Mouse (Mus musculus) mouse trophoblast stem cell (cell line): ENCODE data around the gene Tbck.

Source experiments
- in situ Hi-C, 2 experiments: fragments of 300-500 bp; cut with MseI, MboI; formaldehyde crosslinking; loops; 2 replicates in 1 of 2; 3 replicates in 1 of 2; pipeline ENCODE4 v1.15.1; 2025

The Tbck gene

DNA sequence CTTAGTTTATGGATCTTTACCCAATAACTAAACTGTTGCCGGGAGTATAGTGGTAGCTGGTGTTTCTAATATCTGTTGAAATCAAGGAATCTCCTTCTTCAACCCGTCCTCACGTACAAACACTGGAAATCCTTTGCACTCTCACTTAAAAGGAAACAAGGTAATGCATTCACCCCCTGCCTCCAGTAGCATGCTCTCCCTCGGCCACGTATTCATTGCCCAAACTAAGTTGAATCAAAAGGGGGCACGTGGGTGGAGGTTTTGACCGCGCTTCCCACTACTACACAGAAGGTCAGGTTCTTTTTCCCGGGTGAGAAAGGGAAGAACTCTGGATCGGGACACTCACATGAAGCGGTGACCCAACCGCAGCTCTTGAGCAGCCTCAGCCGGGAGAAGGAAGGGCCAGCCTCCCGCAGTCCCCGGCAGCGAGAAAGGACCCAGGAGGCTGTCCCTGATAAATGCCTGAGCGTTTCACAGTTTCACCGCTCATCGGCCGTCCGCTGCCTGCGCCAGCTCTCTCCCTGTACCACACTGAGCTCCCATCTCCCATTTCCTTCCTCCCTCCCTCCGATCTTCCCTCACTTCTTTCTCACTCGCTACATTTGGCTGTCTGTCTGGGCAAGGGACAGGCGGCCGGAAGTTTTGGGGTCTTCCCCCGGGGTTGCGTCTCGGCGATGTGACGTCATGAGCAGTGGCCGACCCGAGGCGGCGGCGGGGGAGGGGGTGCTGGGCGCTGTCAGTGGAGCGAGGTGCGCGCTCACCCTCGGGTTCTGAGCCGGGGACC lies at the start of gene Tbck:
Tbck (plus strand) TSS at position 698 of the 784 bp plus-strand sequence.
- in situ Hi-C loops: no loop called here

- in situ Hi-C loops: no loop called here
Observed at GRCm38 (mm10) chr3:132637080-132637479, 46.9 kb upstream of the Tbck start.

DNA sequence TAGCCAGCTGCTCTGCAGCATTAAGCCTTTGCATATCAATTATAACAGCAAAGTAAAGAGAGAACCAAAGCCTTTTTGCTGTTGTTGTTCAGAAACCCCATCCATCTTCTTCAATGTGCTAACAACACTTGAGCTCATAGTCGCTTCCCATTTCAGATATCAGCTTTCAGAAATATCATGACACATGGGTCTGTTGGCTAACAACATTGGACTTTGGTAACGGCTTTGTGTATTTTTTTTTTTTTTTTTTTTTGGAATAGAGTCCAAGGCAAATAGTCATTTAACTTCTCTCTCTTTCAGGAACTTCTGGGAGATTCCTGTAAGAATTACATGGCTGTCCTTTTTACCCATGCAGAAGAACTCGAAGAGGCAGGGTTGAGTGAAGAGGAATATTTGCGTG lies 39.9 kb upstream of the Tbck start:
- in situ Hi-C loops: no loop called here

DNA sequence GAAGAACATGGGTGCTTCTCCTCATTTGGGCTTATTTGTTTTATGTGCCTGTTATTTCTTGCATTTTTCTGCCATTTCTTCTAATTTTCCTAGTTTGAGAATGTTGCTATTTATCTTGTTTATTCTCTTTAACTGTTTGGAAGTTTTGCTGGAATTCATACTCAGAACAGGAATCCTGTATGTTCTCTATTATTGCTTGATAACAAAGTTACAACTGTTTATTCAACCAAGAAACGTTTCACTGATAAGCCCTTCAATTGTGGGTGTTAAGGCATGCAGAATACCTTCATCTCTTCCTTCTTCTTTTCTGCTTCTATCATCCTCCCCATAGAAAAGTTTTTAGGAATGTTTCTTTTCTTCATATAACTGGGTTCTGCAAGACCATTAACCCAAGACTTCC lies 37.1 kb upstream of the Tbck start:
- in situ Hi-C loops: no loop called here

DNA sequence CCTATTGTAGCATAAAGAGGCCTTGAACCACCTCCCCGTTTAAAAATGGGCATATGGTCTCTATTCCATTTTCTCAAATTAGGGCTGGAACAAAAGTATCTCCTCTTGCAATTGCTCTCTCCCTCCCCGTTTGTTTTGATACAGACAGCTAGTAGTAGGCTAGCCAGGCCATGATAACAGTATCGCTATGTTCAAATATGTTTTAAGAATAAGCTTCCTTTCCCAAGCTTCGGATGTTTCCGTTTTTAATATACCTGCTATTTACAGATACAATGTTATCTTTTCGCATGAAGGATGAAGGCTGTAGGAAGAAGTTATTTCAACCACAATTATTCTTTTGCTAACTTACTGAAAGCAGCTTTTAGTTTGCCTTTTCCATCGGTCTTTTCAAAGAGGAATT lies 34.6 kb upstream of the Tbck start:
- in situ Hi-C loops: no loop called here

DNA sequence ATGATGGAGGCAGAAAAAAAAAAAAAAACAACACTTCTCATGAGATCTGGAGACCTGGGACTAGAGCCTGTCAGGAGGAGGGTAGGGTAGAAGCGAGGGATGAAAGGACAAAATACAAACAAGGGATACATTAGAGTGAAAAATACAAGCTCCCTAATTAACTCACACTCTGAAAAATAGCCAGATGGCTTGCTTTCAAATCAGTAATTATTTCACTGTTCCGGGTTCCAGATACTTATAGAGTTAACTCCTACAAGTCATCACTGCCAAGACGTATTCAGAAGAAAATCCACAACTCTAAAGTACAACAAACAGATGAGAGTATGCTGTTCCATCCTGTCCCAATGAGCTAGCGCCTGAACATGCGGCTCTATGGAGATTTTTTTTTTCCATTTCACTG lies 33.8 kb upstream of the Tbck start:
- in situ Hi-C loops: no loop called here

DNA sequence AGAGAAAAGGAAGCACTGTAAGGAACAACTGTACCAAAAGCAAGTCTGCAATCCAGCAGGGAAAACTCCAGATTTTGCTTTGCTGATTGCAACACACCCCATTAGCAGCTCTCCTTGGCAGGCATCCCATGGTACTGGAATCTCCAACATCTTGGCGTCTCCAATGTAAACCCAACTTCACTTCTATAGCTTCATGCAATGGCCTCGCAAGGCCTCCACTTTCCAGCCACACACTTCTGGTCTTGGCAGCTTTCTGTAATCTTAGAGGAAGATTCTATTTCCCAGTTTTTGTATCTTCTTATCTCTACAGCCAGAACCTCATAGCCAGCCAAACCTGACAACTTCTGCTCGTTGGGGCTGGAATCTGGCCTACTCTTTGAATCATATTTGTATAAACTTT lies 32.2 kb upstream of the Tbck start:
- in situ Hi-C loops: no loop called here

GRCm38 (mm10) chr3:132653959-132654358 lies 30.0 kb upstream of the Tbck start:
- in situ Hi-C loops: no loop called here

DNA sequence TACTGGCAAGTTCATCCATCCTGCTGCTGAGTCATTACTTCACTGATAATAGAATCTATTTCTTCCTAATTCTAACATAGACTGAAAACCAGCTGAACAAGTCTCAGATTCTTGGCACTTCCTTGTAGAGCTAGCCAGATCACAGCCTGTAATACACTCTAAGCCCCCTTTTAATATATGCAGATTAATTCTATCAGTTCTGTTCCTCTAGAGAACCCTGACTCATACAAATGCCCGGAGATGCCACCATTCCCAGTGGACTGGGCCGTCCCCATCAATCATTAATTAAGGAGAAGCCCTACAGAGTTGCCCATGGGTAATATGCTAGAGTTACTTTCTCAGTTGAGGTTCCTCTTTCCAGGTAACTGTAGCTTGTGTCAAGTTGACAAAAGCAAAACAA lies 28.0 kb upstream of the Tbck start:
- in situ Hi-C loops: no loop called here

- in situ Hi-C loops: no loop called here
Observed at GRCm38 (mm10) chr3:132677494-132677893, 6.5 kb upstream of the Tbck start.

GRCm38 (mm10) chr3:132684231-132684928 lies 436 bp downstream of the Tbck start, which contains the start of gene Aimp1:
Gene Aimp1, minus strand, starts transcription at chr3:132684370.
- in situ Hi-C loops: no loop called here

GRCm38 (mm10) chr3:132701368-132701767 lies 17.4 kb downstream of the Tbck start:
- in situ Hi-C loops: loop anchor here in 1 of 2 experiments (10.0 kb wide), 1 partner anchor 197 kb away; no protein-coding TSS in a partner anchor

- in situ Hi-C loops: loop anchor here in 1 of 2 experiments (10.0 kb wide), 1 partner anchor 199 kb away; no protein-coding TSS in a partner anchor
Observed at GRCm38 (mm10) chr3:132704216-132704615, 20.3 kb downstream of the Tbck start.

GRCm38 (mm10) chr3:132706977-132707376 lies 23.0 kb downstream of the Tbck start:
- in situ Hi-C loops: loop anchor here in 1 of 2 experiments (10.0 kb wide), 1 partner anchor 202 kb away; no protein-coding TSS in a partner anchor

GRCm38 (mm10) chr3:132713913-132714312 lies 30.0 kb downstream of the Tbck start:
- in situ Hi-C loops: no loop called here

- in situ Hi-C loops: no loop called here
Observed at GRCm38 (mm10) chr3:132717316-132717715, 33.4 kb downstream of the Tbck start.

- in situ Hi-C loops: no loop called here
Observed at GRCm38 (mm10) chr3:132724326-132724725, 40.4 kb downstream of the Tbck start.

DNA sequence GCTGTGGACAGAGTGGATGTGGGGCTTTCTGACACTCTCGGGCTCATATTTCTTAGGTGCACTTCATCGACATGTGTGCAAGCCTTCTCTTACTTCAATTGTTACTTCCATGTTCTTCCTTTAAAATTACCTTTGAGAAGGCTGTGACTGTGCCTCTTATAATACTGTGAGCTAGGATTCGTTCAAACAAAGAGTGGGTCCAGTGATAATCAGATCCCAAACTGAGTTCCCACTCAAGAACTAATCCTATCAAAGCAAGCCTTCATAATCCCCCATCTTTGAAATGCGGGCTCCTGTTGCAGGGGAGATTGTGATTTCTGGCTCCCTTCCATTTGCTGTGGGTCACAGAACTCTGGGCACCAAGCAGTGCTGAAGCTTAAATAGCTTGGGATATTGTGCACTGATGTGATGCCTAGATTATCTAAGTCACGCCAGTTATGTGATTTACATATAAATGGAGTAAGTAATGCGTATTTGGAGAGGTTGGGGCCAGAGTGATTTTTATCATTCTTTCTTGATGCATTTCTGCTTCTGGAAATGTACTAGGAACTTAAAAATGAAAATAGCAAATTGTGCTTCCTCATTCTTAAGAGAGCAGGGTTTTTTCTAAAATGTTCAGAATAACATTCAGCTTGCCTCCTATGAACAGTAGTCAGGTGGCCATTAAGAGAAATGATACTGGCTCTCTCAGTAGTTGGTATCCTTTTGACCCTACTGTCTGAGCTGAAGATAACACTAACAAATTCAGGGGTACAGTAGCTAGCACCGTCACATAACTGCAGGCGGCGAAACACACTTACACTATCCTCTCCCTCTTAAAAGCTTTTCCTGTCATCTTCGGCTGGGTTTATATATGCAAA lies 60.6 kb downstream of the Tbck start:
- in situ Hi-C loops: no loop called here

DNA sequence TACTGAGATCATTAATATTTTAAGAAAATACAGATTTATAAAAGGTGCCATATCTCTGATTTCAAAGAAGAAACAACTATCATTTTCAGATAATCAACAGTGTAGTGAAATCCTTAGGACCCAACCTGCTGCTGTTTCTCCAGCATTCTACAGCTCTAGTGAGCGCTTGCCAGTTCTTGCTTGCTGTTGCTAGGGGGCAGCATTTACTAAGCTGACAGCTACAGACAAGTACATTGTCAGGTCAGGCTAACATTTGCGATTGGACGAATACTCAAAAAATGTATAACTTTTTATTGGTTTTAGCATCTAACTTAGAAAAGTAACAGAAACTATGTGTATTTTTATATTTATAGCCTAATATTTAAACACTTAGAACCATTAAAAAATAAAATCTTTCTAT lies 63.1 kb downstream of the Tbck start:
- in situ Hi-C loops: no loop called here

DNA sequence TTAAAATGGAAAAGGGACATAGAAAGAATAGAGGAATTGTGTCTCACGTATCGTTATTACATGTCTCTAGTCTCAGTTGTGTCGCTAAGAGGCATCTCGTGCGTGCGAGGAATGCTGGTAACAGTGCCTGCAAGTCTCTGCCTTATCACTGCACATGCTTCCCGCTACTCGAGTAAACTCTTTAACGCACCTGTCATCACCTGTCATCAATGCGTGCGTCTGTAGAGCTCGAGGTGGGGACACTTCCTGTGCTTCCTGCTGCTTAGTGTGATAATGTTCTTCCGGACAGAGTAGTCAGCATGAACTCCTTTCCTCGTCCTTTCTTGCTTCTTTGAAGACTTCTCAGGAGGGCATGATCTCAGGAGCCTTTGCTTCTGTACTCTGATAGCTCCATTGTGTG lies 63.8 kb downstream of the Tbck start:
- in situ Hi-C loops: no loop called here

GRCm38 (mm10) chr3:132748750-132749149 lies 64.8 kb downstream of the Tbck start:
- in situ Hi-C loops: no loop called here

DNA sequence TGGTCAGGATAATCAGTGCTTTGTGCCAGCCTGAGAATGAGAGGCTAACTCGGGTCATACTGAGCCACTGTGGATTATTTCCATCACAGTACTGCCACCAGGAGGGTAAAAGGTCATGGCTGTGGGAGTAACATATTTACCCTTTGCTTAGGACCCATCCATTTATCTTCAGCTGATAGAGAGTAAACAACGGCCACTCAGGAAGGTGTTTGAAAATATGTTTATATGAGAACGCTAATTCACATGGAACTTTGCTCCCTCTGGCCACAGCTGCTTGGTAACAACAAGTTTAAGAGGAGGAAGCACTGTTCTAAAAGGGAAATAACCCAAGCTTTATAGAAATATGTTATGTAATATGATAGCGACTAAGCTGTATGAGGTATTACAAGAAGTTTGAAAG lies 68.8 kb downstream of the Tbck start:
- in situ Hi-C loops: no loop called here
